Mouse (Mus musculus): ENCODE measurements at regions not wholly inside any gene's neighbourhood (a gene's known extent, or its start where the extent isn't known, plus 50 kb on each side); places are given as distances from the start of the nearest gene placed in this dataset.

DNA sequence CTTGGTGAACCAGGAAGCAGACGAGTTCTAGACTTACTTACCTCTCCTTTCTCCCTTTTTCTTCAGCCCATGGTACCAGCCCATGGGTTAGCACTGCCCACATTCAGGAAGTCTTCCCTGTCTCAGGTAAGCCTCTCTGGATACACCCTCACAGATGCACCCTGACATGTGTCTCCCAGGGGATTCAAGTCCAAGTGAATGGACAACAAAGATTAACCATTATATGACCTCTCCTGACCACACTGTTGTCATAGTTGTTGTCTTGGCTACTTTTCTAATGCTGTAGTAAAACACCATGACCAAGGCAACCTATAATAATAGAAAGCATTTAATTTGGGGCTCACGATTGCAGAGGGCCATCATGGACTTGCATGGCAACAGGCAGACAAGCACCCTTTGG lies 98.8 kb upstream of the Vash1 start:
- TF ChIP-seq MAFK (IDR thresholded peaks at IDR 0.05; ENCODE audit: insufficient read depth, low read depth, low read length) (no peak), ZC3H11A (IDR thresholded peaks at IDR 0.05; ENCODE audit: borderline replicate concordance, low read depth, low read length) (no peak), HCFC1 (IDR thresholded peaks at IDR 0.05; ENCODE audit: borderline replicate concordance, insufficient read depth, low read length) (no peak), CHD2 (IDR thresholded peaks at IDR 0.05; ENCODE audit: low read depth, low read length) (no peak), ZNF384 (IDR thresholded peaks at IDR 0.05; ENCODE audit: low read depth, low read length) (no peak)
- in situ Hi-C loops (cut with MboI; ENCODE audit: low sequenced_read_pairs in 2 of 2, unreplicated experiment in 2 of 2) = no loop called here
- Histone ChIP-seq H3K9me3 (ENCODE audit: control insufficient read depth, insufficient read depth, low read depth, low read length) (no peaks in the 10 kb centered on the region), H3K27ac (ENCODE audit: insufficient read depth, low read depth, low read length, poor library complexity, severe bottlenecking) (no peak overlapping the region), H3K4me1 (ENCODE audit: control insufficient read depth in 2 of 2, insufficient read depth in 2 of 2, low read length in 2 of 2, poor library complexity in 1 of 2) (no peaks in the 10 kb centered on the region), H3K4me3 (ENCODE audit: insufficient read depth in 1 of 2, low read depth in 1 of 2, low read length in 2 of 2, poor library complexity in 1 of 2, severe bottlenecking in 1 of 2) (no peak overlapping the region), H3K9ac (ENCODE audit: insufficient read depth, low read depth, low read length, poor library complexity, severe bottlenecking) (no peak overlapping the region), H3K36me3 (ENCODE audit: control insufficient read depth, insufficient read depth, low read length, poor library complexity, severe bottlenecking) (no peaks in the 10 kb centered on the region)
- DNase-seq (ENCODE audit: low read depth, low spot score) = no peak

- H3K9ac ChIP-seq (ENCODE audit: insufficient read depth, low read depth, low read length, poor library complexity, severe bottlenecking) = no peak overlapping the region
- no peak overlapping the region for H3K27ac ChIP-seq (ENCODE audit: insufficient read depth, low read depth, low read length, poor library complexity, severe bottlenecking)
- H3K9me3 ChIP-seq (ENCODE audit: control insufficient read depth, insufficient read depth, low read depth, low read length) = no peaks in the 10 kb centered on the region
- H3K36me3 ChIP-seq (ENCODE audit: control insufficient read depth, insufficient read depth, low read length, poor library complexity, severe bottlenecking) = no peaks in the 10 kb centered on the region
- in situ Hi-C loops (cut with MboI; ENCODE audit: low sequenced_read_pairs in 2 of 2, unreplicated experiment in 2 of 2) = no loop called here
- H3K4me3 ChIP-seq (ENCODE audit: insufficient read depth in 1 of 2, low read depth in 1 of 2, low read length in 2 of 2, poor library complexity in 1 of 2, severe bottlenecking in 1 of 2) = no peak overlapping the region
- TF ChIP-seq MAFK (IDR thresholded peaks at IDR 0.05; ENCODE audit: insufficient read depth, low read depth, low read length) = no peak
- no peak for TF ChIP-seq HCFC1 (IDR thresholded peaks at IDR 0.05; ENCODE audit: borderline replicate concordance, insufficient read depth, low read length)
- TF ChIP-seq ZNF384 (IDR thresholded peaks at IDR 0.05; ENCODE audit: low read depth, low read length) = no peak
- TF ChIP-seq CHD2 (IDR thresholded peaks at IDR 0.05; ENCODE audit: low read depth, low read length) = no peak
- no peak for TF ChIP-seq ZC3H11A (IDR thresholded peaks at IDR 0.05; ENCODE audit: borderline replicate concordance, low read depth, low read length)
- no peak for DNase-seq (ENCODE audit: low read depth, low spot score)
- no peaks in the 10 kb centered on the region for H3K4me1 ChIP-seq (ENCODE audit: control insufficient read depth in 2 of 2, insufficient read depth in 2 of 2, low read length in 2 of 2, poor library complexity in 1 of 2)
These were observed 98.3 kb upstream of the Vash1 start for GRCm38 (mm10) chr12:86580132-86580718.

DNA sequence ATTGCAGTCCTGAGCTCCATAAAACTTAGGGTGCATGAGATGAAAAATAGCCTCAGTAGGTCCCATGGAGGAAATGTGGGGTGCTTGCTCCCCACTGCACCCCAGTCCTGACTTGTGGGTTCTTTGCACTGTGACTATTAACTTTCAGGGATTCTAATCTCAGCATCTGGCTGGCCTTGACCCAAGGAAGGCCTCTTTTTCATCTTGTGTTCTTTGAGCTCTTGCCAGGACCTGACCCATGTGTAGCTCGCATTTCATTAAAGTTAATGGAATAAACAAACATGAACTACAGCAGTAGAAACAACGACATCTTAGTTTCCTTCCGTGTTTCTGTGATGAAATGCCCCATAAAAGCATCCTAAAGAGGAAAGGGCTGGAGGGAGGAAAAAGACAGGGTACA lies 96.4 kb upstream of the Vash1 start:
- Histone ChIP-seq H3K27ac (ENCODE audit: insufficient read depth, low read depth, low read length, poor library complexity, severe bottlenecking) (no peak overlapping the region), H3K4me1 (ENCODE audit: control insufficient read depth in 2 of 2, insufficient read depth in 2 of 2, low read length in 2 of 2, poor library complexity in 1 of 2) (no peaks in the 10 kb centered on the region), H3K9ac (ENCODE audit: insufficient read depth, low read depth, low read length, poor library complexity, severe bottlenecking) (no peak overlapping the region), H3K4me3 (ENCODE audit: insufficient read depth in 1 of 2, low read depth in 1 of 2, low read length in 2 of 2, poor library complexity in 1 of 2, severe bottlenecking in 1 of 2) (no peak overlapping the region), H3K36me3 (ENCODE audit: control insufficient read depth, insufficient read depth, low read length, poor library complexity, severe bottlenecking) (no peaks in the 10 kb centered on the region), H3K9me3 (ENCODE audit: control insufficient read depth, insufficient read depth, low read depth, low read length) (no peaks in the 10 kb centered on the region)
- in situ Hi-C loops (cut with MboI; ENCODE audit: low sequenced_read_pairs in 2 of 2, unreplicated experiment in 2 of 2) = no loop called here
- DNase-seq (ENCODE audit: low read depth, low spot score) = no peak
- TF ChIP-seq HCFC1 (IDR thresholded peaks at IDR 0.05; ENCODE audit: borderline replicate concordance, insufficient read depth, low read length) = no peak
- no peak for TF ChIP-seq ZNF384 (IDR thresholded peaks at IDR 0.05; ENCODE audit: low read depth, low read length)
- TF ChIP-seq MAFK (IDR thresholded peaks at IDR 0.05; ENCODE audit: insufficient read depth, low read depth, low read length) = no peak
- no peak for TF ChIP-seq ZC3H11A (IDR thresholded peaks at IDR 0.05; ENCODE audit: borderline replicate concordance, low read depth, low read length)
- no peak for TF ChIP-seq CHD2 (IDR thresholded peaks at IDR 0.05; ENCODE audit: low read depth, low read length)

- DNase-seq (ENCODE audit: low read depth, low spot score) = no peak
- TF ChIP-seq ZC3H11A (IDR thresholded peaks at IDR 0.05; ENCODE audit: borderline replicate concordance, low read depth, low read length) (no peak), MAFK (IDR thresholded peaks at IDR 0.05; ENCODE audit: insufficient read depth, low read depth, low read length) (no peak), ZNF384 (IDR thresholded peaks at IDR 0.05; ENCODE audit: low read depth, low read length) (no peak), HCFC1 (IDR thresholded peaks at IDR 0.05; ENCODE audit: borderline replicate concordance, insufficient read depth, low read length) (no peak), CHD2 (IDR thresholded peaks at IDR 0.05; ENCODE audit: low read depth, low read length) (no peak)
- in situ Hi-C loops (cut with MboI; ENCODE audit: low sequenced_read_pairs in 2 of 2, unreplicated experiment in 2 of 2) = no loop called here
These were observed 90.5 kb upstream of the Vash1 start for GRCm38 (mm10) chr12:86588010-86588409.

GRCm38 (mm10) chr12:86592509-86592908 lies 86.0 kb upstream of the Vash1 start:
- no peak overlapping the region for H3K27ac ChIP-seq (ENCODE audit: insufficient read depth, low read depth, low read length, poor library complexity, severe bottlenecking)
- H3K36me3 ChIP-seq (ENCODE audit: control insufficient read depth, insufficient read depth, low read length, poor library complexity, severe bottlenecking) = no peaks in the 10 kb centered on the region
- no peaks in the 10 kb centered on the region for H3K9me3 ChIP-seq (ENCODE audit: control insufficient read depth, insufficient read depth, low read depth, low read length)
- TF ChIP-seq CHD2 (IDR thresholded peaks at IDR 0.05; ENCODE audit: low read depth, low read length) = no peak
- no peak for TF ChIP-seq HCFC1 (IDR thresholded peaks at IDR 0.05; ENCODE audit: borderline replicate concordance, insufficient read depth, low read length)
- TF ChIP-seq MAFK (IDR thresholded peaks at IDR 0.05; ENCODE audit: insufficient read depth, low read depth, low read length) = no peak
- TF ChIP-seq ZC3H11A (IDR thresholded peaks at IDR 0.05; ENCODE audit: borderline replicate concordance, low read depth, low read length) = no peak
- no peak for TF ChIP-seq ZNF384 (IDR thresholded peaks at IDR 0.05; ENCODE audit: low read depth, low read length)
- in situ Hi-C loops (cut with MboI; ENCODE audit: low sequenced_read_pairs in 2 of 2, unreplicated experiment in 2 of 2) = no loop called here
- DNase-seq (ENCODE audit: low read depth, low spot score) = no peak
- H3K9ac ChIP-seq (ENCODE audit: insufficient read depth, low read depth, low read length, poor library complexity, severe bottlenecking) = no peak overlapping the region
- no peak overlapping the region for H3K4me3 ChIP-seq (ENCODE audit: insufficient read depth in 1 of 2, low read depth in 1 of 2, low read length in 2 of 2, poor library complexity in 1 of 2, severe bottlenecking in 1 of 2)
- H3K4me1 ChIP-seq (ENCODE audit: control insufficient read depth in 2 of 2, insufficient read depth in 2 of 2, low read length in 2 of 2, poor library complexity in 1 of 2) = no peaks in the 10 kb centered on the region

More at GRCm38 (mm10) chr12:86588010-86588409, 90.5 kb upstream of the Vash1 start:
- Histone ChIP-seq H3K36me3 (ENCODE audit: control insufficient read depth, insufficient read depth, low read length, poor library complexity, severe bottlenecking) (no peaks in the 10 kb centered on the region), H3K9me3 (ENCODE audit: control insufficient read depth, insufficient read depth, low read depth, low read length) (no peaks in the 10 kb centered on the region), H3K27ac (ENCODE audit: insufficient read depth, low read depth, low read length, poor library complexity, severe bottlenecking) (no peak overlapping the region), H3K9ac (ENCODE audit: insufficient read depth, low read depth, low read length, poor library complexity, severe bottlenecking) (no peak overlapping the region), H3K4me1 (ENCODE audit: control insufficient read depth in 2 of 2, insufficient read depth in 2 of 2, low read length in 2 of 2, poor library complexity in 1 of 2) (no peaks in the 10 kb centered on the region), H3K4me3 (ENCODE audit: insufficient read depth in 1 of 2, low read depth in 1 of 2, low read length in 2 of 2, poor library complexity in 1 of 2, severe bottlenecking in 1 of 2) (no peak overlapping the region)
